Mouse (Mus musculus) liver, postnatal 0 days (tissue): ENCODE measurements around the gene Gm364. TPM values are rescaled to one million over a fixed set of nuclear protein-coding genes. Genes with fewer than 3 reads are reported as not detected.

Source experiments
- ATAC-seq: fragments of 200-750 bp; cut with Nextera tagmentation; 2 replicates; pipeline ENCODE4 v1.8.0; 2017; ENCODE audit warnings: mild to moderate bottlenecking, moderate library complexity
- DNase-seq: peaks from one replicate; pipeline ENCODE4 v3.0.0-alpha.2; 2016
- H3K27ac ChIP-seq: fragments of 300-500 bp; sonication (generic); 2 replicates; pipeline ENCODE4 v1.5.1; 2014; ENCODE audit warnings: antibody characterized with exemption, moderate library complexity, mild to moderate bottlenecking, low read depth
- H3K27me3 ChIP-seq: fragments of 300-500 bp; sonication (generic); 2 replicates; pipeline ENCODE4 v1.6.1; 2014; ENCODE audit warnings: low read length, control low read depth, mixed read lengths; ENCODE audit not compliant: insufficient read depth
- H3K36me3 ChIP-seq: fragments of 300-500 bp; sonication (generic); replicated peaks from 2 replicates; pipeline ENCODE4 v1.6.1; 2014; ENCODE audit warnings: mild to moderate bottlenecking, control low read depth, low read length, moderate library complexity, mixed read lengths; ENCODE audit not compliant: insufficient read depth
- H3K4me1 ChIP-seq: fragments of 300-500 bp; sonication (generic); 2 replicates; pipeline ENCODE4 v1.6.1; 2014; ENCODE audit warnings: antibody characterized with exemption, mild to moderate bottlenecking, control low read depth; ENCODE audit not compliant: insufficient read depth
- H3K4me2 ChIP-seq: fragments of 300-500 bp; sonication (generic); 2 replicates; pipeline ENCODE4 v1.6.1; 2014; ENCODE audit warnings: low read depth, mild to moderate bottlenecking, low read length, moderate library complexity, mixed read lengths
- H3K4me3 ChIP-seq: fragments of 300-500 bp; sonication (generic); 2 replicates; pipeline ENCODE4 v1.5.1; 2014; ENCODE audit warnings: low read depth, low read length
- H3K9ac ChIP-seq: fragments of 300-500 bp; sonication (generic); replicated peaks from 2 replicates; pipeline ENCODE4 v1.6.1; 2014; ENCODE audit warnings: mild to moderate bottlenecking, moderate library complexity
- H3K9me3 ChIP-seq: fragments of 300-500 bp; sonication (generic); 2 replicates; pipeline ENCODE4 v1.6.1; 2016; ENCODE audit warnings: mild to moderate bottlenecking, control low read depth, low read length, mixed read lengths
- CTCF ChIP-seq: sonication (generic); IDR thresholded peaks from 2 replicates; pipeline ENCODE4 v1.5.1; 2016; ENCODE audit warnings: antibody characterized with exemption, low read depth
- EP300 ChIP-seq: IDR thresholded peaks from 2 replicates; pipeline ENCODE4 v1.6.1; 2016; ENCODE audit warnings: antibody characterized with exemption, low read depth, mild to moderate bottlenecking
- WGBS: fragments of 180-500 bp; shearing (Covaris S2); extraction: QIAGEN DNeasy Blood & Tissue Kit; methylation state at CpG from one replicate; pipeline ENCODE4 v1.1.7; 2014; ENCODE audit not compliant: insufficient replicate concordance; 5-methylcytosine and 5-hydroxymethylcytosine counted together
- polyA plus RNA-seq: library from polyadenylated mRNA; unstranded; fragments of >200 nt; fragmentation: Nextera tagmentation; extraction: Ambion mirVana; gene quantifications from 2 replicates; pipeline ENCODE4 v1.2.1, GENCODE M21; 2015

The Gm364 gene
- polyA plus RNA-seq, 1 experiment from 2014 or later = not detected

GRCm38 (mm10) chrX:57403651-57404050 is 5.3 kb upstream of the Gm364 start:
- no peak for ATAC-seq

GRCm38 (mm10) chrX:57431610-57432009 is 22.7 kb downstream of the Gm364 start:
- Histone ChIP-seq H3K36me3 (no peaks in the 10 kb centered on the region), H3K27ac (no peak overlapping the region), H3K4me1 (no peaks in the 10 kb centered on the region), H3K4me3 (no peak overlapping the region), H3K27me3 (no peaks in the 10 kb centered on the region), H3K9ac (no peak overlapping the region), H3K4me2 (no peak overlapping the region), H3K9me3 (no peaks in the 10 kb centered on the region)
- WGBS = 8% methylated on average over 2 of the region's 2 CpGs
- ATAC-seq (no peak), DNase-seq (no peak)
- TF ChIP-seq CTCF (peak; percentile 52), EP300 (no peak)

More at GRCm38 (mm10) chrX:57403651-57404050, 5.3 kb upstream of the Gm364 start:
- no peak for DNase-seq
- Histone ChIP-seq H3K9ac (no peak overlapping the region), H3K27me3 (no peaks in the 10 kb centered on the region), H3K4me1 (no peaks in the 10 kb centered on the region), H3K27ac (no peak overlapping the region), H3K4me3 (no peak overlapping the region), H3K4me2 (no peak overlapping the region), H3K36me3 (no peaks in the 10 kb centered on the region), H3K9me3 (no peaks in the 10 kb centered on the region)
- TF ChIP-seq CTCF = peak; percentile 58
- TF ChIP-seq EP300 = no peak

DNA sequence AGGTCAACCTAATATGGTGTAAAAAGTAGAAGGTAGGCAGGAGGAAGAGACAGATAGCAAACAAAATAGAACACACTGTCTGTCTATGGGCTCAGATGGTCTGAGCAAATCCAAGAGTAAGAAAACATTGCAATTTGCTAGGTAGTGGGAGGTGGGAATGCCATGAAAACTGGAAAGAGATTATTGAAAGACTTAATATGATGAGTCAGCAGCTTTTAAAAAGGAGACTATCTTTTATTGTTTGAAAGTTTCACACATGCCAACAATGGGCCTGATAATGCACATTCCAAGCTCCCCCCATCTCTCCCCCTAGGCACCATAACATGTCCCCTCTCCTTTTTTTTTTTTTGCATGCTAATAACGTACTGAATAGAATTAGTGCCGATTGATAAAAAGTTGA is 24.9 kb downstream of the Gm364 start:
- Histone ChIP-seq H3K27me3 (no peaks in the 10 kb centered on the region), H3K4me2 (no peak overlapping the region), H3K27ac (no peak overlapping the region), H3K4me3 (no peak overlapping the region), H3K4me1 (no peaks in the 10 kb centered on the region), H3K36me3 (no peaks in the 10 kb centered on the region), H3K9me3 (no peaks in the 10 kb centered on the region), H3K9ac (no peak overlapping the region)
- no peak for ATAC-seq
- DNase-seq = no peak
- TF ChIP-seq CTCF (no peak), EP300 (no peak)
- 88% methylated on average over 2 of the region's 2 CpGs for WGBS

GRCm38 (mm10) chrX:57503634-57504033 is 94.7 kb downstream of the Gm364 start, which contains the start of gene Gpr101:
Gene Gpr101, minus strand, starts transcription at chrX:57503757.
- TF ChIP-seq CTCF (no peak), EP300 (no peak)
- H3K4me3 ChIP-seq = no peak within 1 kb of the TSS
- no peak within 1 kb of the TSS for H3K27ac ChIP-seq
- no peaks in the 10 kb centered on the region for H3K36me3 ChIP-seq
- H3K9me3 ChIP-seq = no peaks in the 10 kb centered on the region
- no peak within 1 kb of the TSS for H3K9ac ChIP-seq
- no peak for DNase-seq
- 15% methylated on average over 15 of the region's 28 CpGs for WGBS
- peaks cover 12% of the 10 kb centered on the region; the same call in 1 of the 2 replicates for H3K27me3 ChIP-seq
- H3K4me2 ChIP-seq = no peak within 1 kb of the TSS
- ATAC-seq = no peak
- H3K4me1 ChIP-seq = no peaks in the 10 kb centered on the region

GRCm38 (mm10) chrX:57506247-57506646 is 97.3 kb downstream of the Gm364 start:
- Histone ChIP-seq H3K4me1 (no peaks in the 10 kb centered on the region), H3K9ac (no peak overlapping the region), H3K36me3 (no peaks in the 10 kb centered on the region), H3K4me2 (no peak overlapping the region), H3K27ac (no peak overlapping the region), H3K27me3 (peaks cover 12% of the 10 kb centered on the region; the same call in 1 of the 2 replicates), H3K9me3 (no peaks in the 10 kb centered on the region), H3K4me3 (no peak overlapping the region)
- WGBS = 39% methylated on average over 1 of the region's 1 CpGs
- no peak for DNase-seq
- TF ChIP-seq EP300 (no peak), CTCF (no peak)
- ATAC-seq = no peak

DNA sequence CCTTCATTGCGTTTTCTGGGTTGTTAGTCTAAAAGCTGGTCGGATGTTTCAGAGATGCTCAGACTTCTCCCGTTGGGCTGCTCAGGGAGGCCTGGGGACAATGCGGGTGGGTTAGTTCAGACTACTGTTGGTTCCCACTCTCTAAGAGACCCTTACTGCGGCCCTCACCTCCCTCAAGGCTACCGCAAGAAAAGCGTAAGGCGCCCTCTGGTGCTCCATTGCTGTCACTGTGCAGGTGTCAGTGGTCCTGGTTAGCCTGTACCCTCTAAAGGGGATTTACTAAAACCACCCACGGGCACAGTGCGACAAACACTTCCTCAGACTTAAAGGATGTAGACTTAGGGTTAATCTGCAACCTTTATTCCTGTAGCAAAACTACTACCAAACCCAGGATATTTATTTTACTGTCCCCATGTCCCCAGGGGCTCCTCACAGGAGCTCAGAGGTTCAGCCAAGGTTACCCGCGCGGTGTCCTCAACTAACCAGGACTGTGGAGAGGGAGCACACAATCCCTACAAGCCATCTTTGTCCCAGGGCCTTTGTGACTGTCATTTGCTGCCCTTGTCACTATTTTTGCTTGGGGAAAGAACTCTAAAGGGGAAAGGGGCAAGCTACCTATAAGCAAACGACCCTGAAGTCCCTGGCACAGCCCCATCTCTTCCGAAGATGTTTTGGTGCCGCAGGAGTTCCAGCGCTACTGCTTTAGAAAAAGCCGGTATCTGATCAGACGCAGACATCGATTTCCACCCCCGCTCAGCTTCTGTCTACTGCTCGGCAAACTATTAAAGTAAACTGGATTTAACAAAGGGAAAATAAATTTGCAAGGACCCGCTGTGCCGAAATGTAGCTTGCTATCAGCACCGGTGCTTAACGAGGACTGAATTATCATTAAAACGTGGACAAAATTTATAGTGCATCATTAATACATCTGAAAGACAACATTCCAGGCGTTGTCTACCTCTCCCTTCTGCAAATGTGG is 112.5 kb downstream of the Gm364 start:
- H3K27me3 ChIP-seq = no peaks in the 10 kb centered on the region
- H3K9ac ChIP-seq = no peak overlapping the region
- H3K9me3 ChIP-seq = no peaks in the 10 kb centered on the region
- H3K27ac ChIP-seq = no peak overlapping the region
- TF ChIP-seq EP300 = no peak
- no peak for TF ChIP-seq CTCF
- H3K4me3 ChIP-seq = no peak overlapping the region
- no peak for ATAC-seq
- H3K4me2 ChIP-seq = no peak overlapping the region
- WGBS = 43% methylated on average over 28 of the region's 28 CpGs
- no peak for DNase-seq
- H3K4me1 ChIP-seq = no peaks in the 10 kb centered on the region
- no peaks in the 10 kb centered on the region for H3K36me3 ChIP-seq

Other genes with a start within 250 kb of the Gm364 start
- gene Cd40lg, start 197.0 kb upstream of the Gm364 start, polyA plus RNA-seq = not detected in 2 replicates
- gene Arhgef6, start 70.4 kb upstream of the Gm364 start, polyA plus RNA-seq = 5.9 and 6.1 TPM in 2 replicates
- 18.8 and 19.7 TPM in 2 replicates for gene Rbmx, start 16.1 kb upstream of the Gm364 start, polyA plus RNA-seq
- not detected in 2 replicates for gene Gpr101, start 94.6 kb downstream of the Gm364 start, polyA plus RNA-seq